Mouse (Mus musculus): ENCODE data around the gene Enox1.

Enox1 gene

DNA sequence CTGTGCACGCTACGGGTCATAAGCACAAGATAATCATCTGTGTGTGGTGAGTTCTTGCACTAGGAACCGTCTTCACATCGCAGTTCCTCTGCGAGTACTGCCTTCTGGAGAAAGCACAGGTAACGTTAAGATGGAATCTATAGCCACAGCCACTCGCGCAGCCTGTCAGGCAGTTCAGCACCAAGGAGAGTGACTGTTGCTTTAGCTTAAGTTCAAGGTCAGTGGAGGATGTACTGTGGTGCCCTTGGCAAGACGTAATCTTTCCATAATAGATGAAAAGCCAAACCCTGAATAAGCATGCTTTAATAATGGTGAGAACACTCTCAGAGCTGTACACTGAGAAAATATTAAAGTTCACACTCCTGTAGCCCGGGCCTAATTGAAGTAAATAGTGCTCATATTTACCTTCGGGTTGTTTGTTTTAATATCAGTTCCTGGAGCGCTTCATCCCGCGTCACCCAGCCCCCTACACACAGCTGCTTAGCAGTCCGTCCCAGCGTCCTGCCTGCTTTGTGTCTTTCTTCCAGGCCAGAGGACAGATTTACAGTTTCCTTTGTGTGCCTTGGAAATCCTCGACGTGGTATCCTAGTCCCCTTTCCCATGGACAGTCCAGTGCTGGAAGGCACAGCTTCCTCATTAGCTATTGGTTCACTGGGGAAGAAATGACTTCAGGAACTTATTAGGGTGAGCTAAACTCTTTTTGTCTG lies 38.9 kb downstream of the Enox1 start:
- ATAC-seq (ENCODE audit: low TSS enrichment): no peak

GRCm38 (mm10) chr14:77196246-77196645 lies 39.7 kb downstream of the Enox1 start:
- no peak for ATAC-seq (ENCODE audit: low TSS enrichment)

GRCm38 (mm10) chr14:77197414-77197915 lies 40.9 kb downstream of the Enox1 start:
- ATAC-seq (ENCODE audit: low TSS enrichment): no peak

GRCm38 (mm10) chr14:77210889-77211288 lies 54.3 kb downstream of the Enox1 start:
- no peak for ATAC-seq (ENCODE audit: low TSS enrichment)

- no peak for ATAC-seq (ENCODE audit: low TSS enrichment)
These were observed 56.6 kb downstream of the Enox1 start for GRCm38 (mm10) chr14:77213210-77213609.

DNA sequence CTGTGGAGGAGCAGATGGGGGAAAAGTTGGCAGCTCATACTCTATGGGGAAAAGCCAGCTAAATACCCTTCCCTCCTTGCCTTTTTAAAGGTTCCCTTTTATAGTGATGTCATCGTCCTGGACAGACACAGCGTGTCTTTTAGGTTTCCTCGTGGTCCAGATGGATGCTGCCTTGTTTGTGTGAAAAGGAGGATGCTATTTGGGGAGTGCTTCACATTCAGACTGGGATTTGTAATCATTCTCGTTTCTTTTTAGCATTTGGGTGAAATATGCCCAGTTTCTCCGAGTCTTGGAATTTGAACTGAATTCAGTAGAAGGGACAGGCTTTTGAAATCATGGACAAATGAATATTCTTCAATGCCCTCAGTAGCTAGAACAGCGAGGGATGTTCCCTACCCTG lies 58.3 kb downstream of the Enox1 start:
- peak; percentile 86 for ATAC-seq (ENCODE audit: low TSS enrichment)

- peak; percentile 97 for ATAC-seq (ENCODE audit: low TSS enrichment)
These were observed 68.8 kb downstream of the Enox1 start for GRCm38 (mm10) chr14:77225346-77225745.

DNA sequence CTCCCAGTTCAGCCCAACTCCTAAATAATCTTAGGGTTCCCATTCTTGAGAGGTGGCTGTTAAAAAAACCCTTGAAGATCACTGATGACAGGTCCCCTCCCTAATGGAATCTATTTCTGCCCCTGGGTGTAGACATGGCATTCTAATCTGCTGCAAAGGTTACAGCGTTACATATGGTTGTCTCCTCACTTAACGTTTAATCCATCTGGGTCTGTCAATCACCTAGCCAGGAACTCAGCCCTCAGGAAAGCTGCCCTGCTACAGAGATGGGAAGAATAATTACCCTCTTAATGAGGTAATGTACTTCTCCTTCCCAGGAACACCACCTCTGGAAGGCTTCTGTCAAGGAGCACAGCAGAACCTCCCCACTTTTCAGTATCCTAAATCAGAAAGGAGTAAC lies 82.2 kb downstream of the Enox1 start:
- ATAC-seq (ENCODE audit: low TSS enrichment): no peak

- no peak for ATAC-seq (ENCODE audit: low TSS enrichment)
These were observed 82.8 kb downstream of the Enox1 start for GRCm38 (mm10) chr14:77239360-77239759.

DNA sequence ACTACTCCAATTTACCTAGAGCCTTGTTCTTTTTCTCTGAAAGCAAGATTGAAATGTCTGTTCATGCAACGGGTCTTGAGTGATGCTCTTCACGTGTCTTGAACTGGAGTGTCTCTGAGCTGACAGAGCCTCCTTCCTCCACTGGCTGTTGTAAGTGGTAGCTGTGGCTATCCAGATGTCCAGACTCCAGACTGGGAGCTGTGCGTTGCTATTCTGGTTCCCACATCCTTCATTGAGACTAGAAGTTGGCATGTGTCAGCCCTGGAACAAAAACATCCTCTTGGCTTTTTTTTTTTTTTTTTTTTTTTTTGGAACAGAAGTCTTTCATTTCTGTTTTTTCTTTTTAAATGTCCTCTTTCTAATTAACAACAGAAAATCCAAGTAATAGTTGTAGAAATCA lies 90.4 kb downstream of the Enox1 start:
- ATAC-seq (ENCODE audit: low TSS enrichment): no peak

GRCm38 (mm10) chr14:77248426-77248825 lies 91.9 kb downstream of the Enox1 start:
- ATAC-seq (ENCODE audit: low TSS enrichment): peak; percentile 90

DNA sequence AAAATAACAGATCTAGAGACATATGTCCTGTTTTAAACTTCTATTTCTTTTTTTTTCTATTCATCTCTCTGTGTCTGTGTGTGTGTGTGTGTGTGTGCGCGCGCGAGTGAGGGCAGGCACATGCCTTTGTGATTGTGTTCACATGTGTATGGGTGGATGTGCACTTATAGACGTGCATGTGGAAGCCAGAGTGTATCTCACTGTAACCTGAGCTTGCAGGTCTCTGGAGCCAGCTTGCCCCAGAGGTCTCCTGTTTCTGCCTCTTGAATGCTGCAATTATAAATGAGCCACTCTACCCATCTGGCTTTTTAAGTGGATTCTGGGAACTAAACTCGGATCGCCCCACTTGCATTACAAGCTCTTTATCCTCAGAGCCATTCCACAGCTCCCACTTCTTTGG lies 92.4 kb downstream of the Enox1 start:
- 0 out of 2 replicates have a peak, but pooled peaks have one; percentile 14 for ATAC-seq (ENCODE audit: low TSS enrichment)

GRCm38 (mm10) chr14:77250652-77251238 lies 94.2 kb downstream of the Enox1 start:
- ATAC-seq (ENCODE audit: low TSS enrichment): no peak

DNA sequence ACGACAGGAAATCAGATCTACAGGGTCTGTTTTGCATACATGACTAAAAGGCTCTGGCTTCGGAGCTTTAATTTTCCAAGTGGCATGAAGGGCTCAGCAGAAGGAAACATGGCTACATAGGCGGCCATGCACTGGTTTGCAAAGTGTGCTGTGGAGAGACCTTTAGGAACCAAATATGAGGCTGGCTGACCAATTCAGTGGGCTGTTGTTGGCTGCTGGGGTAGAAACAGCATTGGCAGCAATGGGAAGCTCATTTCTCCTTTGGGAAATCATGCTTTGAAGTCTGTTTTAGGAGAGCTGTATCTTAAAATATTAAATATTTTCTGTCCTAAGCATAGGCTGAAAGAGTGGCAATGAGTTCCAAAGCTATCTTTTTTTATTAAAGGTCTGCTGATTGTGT lies 98.6 kb downstream of the Enox1 start:
- ATAC-seq (ENCODE audit: low TSS enrichment): no peak

- no peak for ATAC-seq (ENCODE audit: low TSS enrichment)
These were observed 99.1 kb downstream of the Enox1 start for GRCm38 (mm10) chr14:77255711-77256110.

DNA sequence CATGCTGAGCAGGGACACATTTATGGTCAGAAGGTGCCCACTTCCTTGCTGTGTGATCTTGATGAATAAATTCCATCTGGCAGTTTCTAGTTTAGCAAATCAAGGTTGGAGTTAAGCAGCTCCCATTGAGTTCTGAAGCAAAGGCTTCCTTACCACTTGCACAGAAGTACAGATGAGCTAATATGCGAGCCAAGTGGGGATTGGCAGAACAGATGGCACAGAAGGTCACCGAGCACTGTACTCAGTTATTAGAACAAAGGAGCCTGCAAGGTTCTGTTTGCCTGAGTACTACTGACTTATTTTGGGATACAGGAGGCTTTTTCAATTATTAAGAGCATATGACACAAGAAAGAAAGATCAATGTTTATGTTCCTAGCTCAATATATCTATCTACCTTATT lies 100.4 kb downstream of the Enox1 start:
- ATAC-seq (ENCODE audit: low TSS enrichment): no peak

GRCm38 (mm10) chr14:77257461-77257860 lies 100.9 kb downstream of the Enox1 start:
- ATAC-seq (ENCODE audit: low TSS enrichment): no peak

DNA sequence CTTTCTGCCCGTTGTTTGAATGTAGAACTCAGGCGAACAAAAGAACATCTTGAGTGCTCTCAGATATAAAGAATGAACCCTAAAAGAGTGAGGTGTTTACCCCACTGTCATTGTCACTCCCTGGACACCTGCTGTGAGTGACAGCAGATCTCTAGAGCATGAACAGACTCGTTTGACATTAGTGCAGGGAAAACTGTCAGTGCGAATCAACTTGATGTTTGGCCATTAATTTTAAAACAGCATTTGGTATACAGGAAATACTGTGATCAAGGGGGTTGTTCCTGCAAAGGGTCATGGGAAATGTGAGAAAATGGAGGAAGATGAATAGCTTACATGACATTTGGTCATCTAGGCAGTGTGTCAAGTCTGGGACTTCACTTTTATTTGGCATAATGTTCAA lies 101.6 kb downstream of the Enox1 start:
- no peak for ATAC-seq (ENCODE audit: low TSS enrichment)

DNA sequence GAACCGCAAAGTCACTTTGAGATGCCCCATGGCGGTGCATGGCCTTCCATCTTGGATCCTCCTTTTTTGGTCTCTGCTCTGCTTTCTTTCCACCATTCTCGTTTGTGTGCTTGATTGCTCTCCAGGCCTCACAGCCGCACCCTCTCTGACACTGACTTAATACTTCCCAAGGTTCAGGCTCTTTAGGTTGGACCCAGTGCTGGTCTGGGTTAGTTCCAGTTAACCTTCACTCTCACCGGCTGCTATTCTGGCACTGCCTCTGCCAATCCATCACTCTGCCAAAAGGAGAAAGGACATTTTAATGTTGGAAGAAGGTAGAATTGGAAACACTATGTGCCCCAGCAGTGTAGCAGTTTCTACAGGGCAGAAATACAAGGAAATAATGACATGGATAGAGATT lies 103.1 kb downstream of the Enox1 start:
- ATAC-seq (ENCODE audit: low TSS enrichment): no peak

GRCm38 (mm10) chr14:77260107-77260506 lies 103.5 kb downstream of the Enox1 start:
- ATAC-seq (ENCODE audit: low TSS enrichment): no peak

DNA sequence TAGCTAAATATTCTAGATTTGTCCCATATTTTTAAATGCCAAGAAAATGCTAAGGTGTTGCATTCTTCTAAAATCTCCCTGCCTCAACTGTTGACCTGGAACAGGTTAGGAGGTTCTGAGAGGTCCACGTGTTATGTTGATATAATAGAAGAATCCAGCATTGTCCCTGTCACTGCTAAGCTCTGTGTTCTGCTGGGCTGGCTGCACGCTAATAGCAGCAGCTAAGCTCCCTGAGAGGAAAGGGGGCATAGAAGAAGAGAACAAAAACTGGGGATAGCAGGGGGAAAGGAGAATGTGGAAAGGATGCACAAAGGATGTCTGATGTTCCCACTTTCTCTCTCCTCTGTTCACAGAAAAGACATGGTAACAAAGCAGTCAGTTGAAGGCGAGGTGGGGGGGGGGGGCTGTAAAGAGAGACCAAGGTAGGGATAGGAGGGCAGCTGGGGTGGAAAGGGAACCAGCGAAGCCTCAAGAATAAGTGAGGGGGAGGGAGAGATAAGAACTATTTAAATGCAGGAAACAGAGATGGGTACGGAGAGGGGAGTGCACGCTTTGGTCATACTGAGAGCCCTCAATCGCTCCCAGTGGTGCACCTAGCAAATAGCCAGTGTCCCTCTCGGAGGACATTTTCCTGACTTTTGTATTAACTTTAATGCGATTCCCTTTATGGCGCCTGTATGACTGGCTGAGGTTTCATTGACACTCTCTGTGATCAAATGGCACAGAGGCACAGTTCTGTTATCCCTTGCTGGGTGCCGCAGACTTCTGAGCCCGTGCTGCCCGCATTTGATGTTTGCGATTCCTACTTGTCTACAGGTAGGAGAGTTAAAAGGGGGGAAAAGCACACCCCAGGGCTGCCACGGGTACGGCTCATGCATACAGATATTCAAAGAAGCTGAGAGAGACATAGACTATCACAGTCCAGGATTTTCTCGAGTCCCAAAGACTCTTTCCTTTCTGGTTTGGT lies 110.5 kb downstream of the Enox1 start:
- ATAC-seq (ENCODE audit: low TSS enrichment): no peak

- peak; percentile 55 for ATAC-seq (ENCODE audit: low TSS enrichment)
These were observed 115.8 kb downstream of the Enox1 start for GRCm38 (mm10) chr14:77272248-77272930.
